In the genomic region with DNA sequence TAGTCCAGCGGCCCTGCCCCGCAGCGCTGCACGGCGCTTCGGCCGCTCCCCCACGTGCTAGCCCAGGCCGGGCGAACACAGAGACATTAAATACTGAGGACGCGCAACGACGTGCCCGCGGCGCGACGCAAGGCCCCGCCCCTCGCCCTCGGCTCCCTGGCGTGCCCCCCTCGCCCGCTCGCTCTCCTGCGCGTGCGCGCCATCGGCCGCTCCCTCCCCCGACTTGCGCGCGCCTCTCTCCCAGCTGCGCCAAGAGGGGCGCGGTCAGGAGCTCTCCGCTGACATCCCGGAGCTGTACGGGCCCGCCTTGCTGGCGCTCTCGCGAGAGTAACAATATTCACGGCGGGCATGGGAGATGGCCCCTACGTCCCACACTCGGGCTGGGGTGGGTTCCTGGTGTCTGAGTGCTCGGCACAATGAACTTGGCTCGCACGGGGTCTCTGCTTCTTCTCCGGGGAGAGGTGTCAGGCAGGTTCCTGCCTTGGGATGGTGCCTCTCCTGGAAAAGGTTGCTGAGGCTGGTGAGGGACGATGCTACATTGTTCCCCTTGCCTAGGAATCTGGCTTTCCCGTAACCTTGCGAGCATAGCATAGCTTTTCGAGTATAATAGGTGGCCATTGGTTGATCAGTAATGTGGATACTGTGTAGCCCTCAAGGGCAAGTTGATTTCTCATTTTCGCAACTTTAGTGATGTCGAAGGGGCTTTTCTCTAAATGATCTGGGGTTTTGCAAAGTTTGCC, we compare ENCODE assay signal across 8 mouse cellular contexts. TPM values are rescaled to one million over a fixed set of nuclear protein-coding genes. Genes with fewer than 3 reads are reported as not detected.
DNase-seq lines count a peak whose midpoint lies in the region; ATAC-seq and TF ChIP-seq lines count a peak whose summit lies in the region.

Gene Akap1, minus strand, starts transcription at position 129 of the 740 bp plus-strand sequence.

- peak within 1 kb of the TSS; percentile 45 for H3ac ChIP-seq in myocyte (ENCODE audit: control insufficient read depth, insufficient read length)

- ATAC-seq in erythroblast, adult 5-6 weeks (replicated peaks; ENCODE audit: low FRiP score, poor library complexity, severe bottlenecking) = peak; percentile 81
- ATAC-seq in heart, embryonic 11.5 days (replicated peaks; ENCODE audit: insufficient number of reproducible peaks, low FRiP score, low TSS enrichment) = peak; percentile 92
- peak; percentile 98 for ATAC-seq in kidney, embryonic 16.5 days (ENCODE audit: low FRiP score, low TSS enrichment)
- ATAC-seq in stomach, embryonic 14.5 days (ENCODE audit: insufficient number of reproducible peaks, insufficient read depth, low FRiP score, low read depth) = peak; percentile 98

- DNase-seq in B cell, adult 2 months = peak; percentile 68 to 72
- DNase-seq in brain, adult 2 months (ENCODE audit: low read depth, low spot score) = peak; percentile 98
- peak; percentile 77 for DNase-seq in liver, adult 2 months (ENCODE audit: extremely low read depth, low read depth, low spot score)

- H3K4me1 ChIP-seq in heart, embryonic 11.5 days (ENCODE audit: control insufficient read depth, insufficient read depth, low read length) = peaks cover 19% of the 10 kb centered on the region
- H3K4me1 ChIP-seq in kidney, embryonic 16.5 days (ENCODE audit: insufficient read depth, low read length) = peaks cover 17% of the 10 kb centered on the region
- peaks cover 13% of the 10 kb centered on the region for H3K4me1 ChIP-seq in liver, adult 2 months (ENCODE audit: control insufficient read depth, insufficient read depth, low read length)
- H3K4me1 ChIP-seq in stomach, embryonic 14.5 days (ENCODE audit: control insufficient read depth, insufficient read depth, low read length) = peaks cover 7% of the 10 kb centered on the region; the same call in 1 of the 2 replicates

- no peak for TF ChIP-seq CTCF in liver, adult 2 months (IDR thresholded peaks at IDR 0.05; ENCODE audit: low read depth, low read length)

- H3K9ac ChIP-seq in heart, embryonic 11.5 days (ENCODE audit: low read depth, low read length) = peak within 1 kb of the TSS; percentile 93
- peak within 1 kb of the TSS; percentile 82 for H3K9ac ChIP-seq in kidney, embryonic 16.5 days (replicated peaks; ENCODE audit: low read length)
- peak within 1 kb of the TSS; percentile 76 for H3K9ac ChIP-seq in liver, adult 2 months (ENCODE audit: low read depth, low read length)
- H3K9ac ChIP-seq in stomach, embryonic 14.5 days (replicated peaks; ENCODE audit: low read depth, low read length) = peak within 1 kb of the TSS; percentile 67

- peak within 1 kb of the TSS; percentile 90 for H3K27ac ChIP-seq in heart, embryonic 11.5 days (ENCODE audit: low read depth, low read length)
- H3K27ac ChIP-seq in kidney, embryonic 16.5 days (ENCODE audit: low read length) = peak within 1 kb of the TSS; percentile 79
- H3K27ac ChIP-seq in liver, adult 2 months (replicated peaks; ENCODE audit: insufficient read depth, low read depth, low read length) = peak within 1 kb of the TSS; percentile 89
- peak within 1 kb of the TSS; percentile 85 for H3K27ac ChIP-seq in stomach, embryonic 14.5 days (ENCODE audit: low read length)

- no peaks in the 10 kb centered on the region for H3K36me3 ChIP-seq in heart, embryonic 11.5 days (ENCODE audit: control insufficient read depth, insufficient read depth, low read length)
- H3K36me3 ChIP-seq in kidney, embryonic 16.5 days (ENCODE audit: insufficient read depth, low read length) = no peaks in the 10 kb centered on the region
- no peaks in the 10 kb centered on the region for H3K36me3 ChIP-seq in liver, adult 2 months (ENCODE audit: control insufficient read depth, insufficient read depth, low read length)
- no peaks in the 10 kb centered on the region for H3K36me3 ChIP-seq in myocyte (ENCODE audit: control insufficient read depth, insufficient read depth)
- no peaks in the 10 kb centered on the region for H3K36me3 ChIP-seq in stomach, embryonic 14.5 days (ENCODE audit: control insufficient read depth, insufficient read depth, low read length)

- H3K27me3 ChIP-seq in heart, embryonic 11.5 days (ENCODE audit: control insufficient read depth, insufficient read depth, low read length) = no peaks in the 10 kb centered on the region
- H3K27me3 ChIP-seq in kidney, embryonic 16.5 days (ENCODE audit: insufficient read depth, low read length) = no peaks in the 10 kb centered on the region
- H3K27me3 ChIP-seq in liver, adult 2 months (ENCODE audit: control insufficient read depth, insufficient read depth, low read length) = no peaks in the 10 kb centered on the region
- H3K27me3 ChIP-seq in myocyte (ENCODE audit: control insufficient read depth, insufficient read depth, insufficient read length) = no peaks in the 10 kb centered on the region
- H3K27me3 ChIP-seq in stomach, embryonic 14.5 days (ENCODE audit: control insufficient read depth, insufficient read depth, low read length) = no peaks in the 10 kb centered on the region

- peak within 1 kb of the TSS; percentile 72 for H3K4me3 ChIP-seq in heart, embryonic 11.5 days (ENCODE audit: low read depth, low read length)
- H3K4me3 ChIP-seq in kidney, embryonic 16.5 days (ENCODE audit: low read length) = peak within 1 kb of the TSS; percentile 81
- peak within 1 kb of the TSS; percentile 69 for H3K4me3 ChIP-seq in liver, adult 2 months (ENCODE audit: insufficient read depth, low read depth, low read length)
- peak within 1 kb of the TSS; percentile 71 for H3K4me3 ChIP-seq in myocyte
- H3K4me3 ChIP-seq in stomach, embryonic 14.5 days (ENCODE audit: low read depth, low read length) = peak within 1 kb of the TSS; percentile 80

- H3K9me3 ChIP-seq in heart, embryonic 11.5 days (replicated peaks; ENCODE audit: control insufficient read depth, low read length) = no peaks in the 10 kb centered on the region
- no peaks in the 10 kb centered on the region for H3K9me3 ChIP-seq in kidney, embryonic 16.5 days (ENCODE audit: low read length)
- H3K9me3 ChIP-seq in stomach, embryonic 14.5 days (ENCODE audit: control insufficient read depth, low read depth, low read length) = no peaks in the 10 kb centered on the region

- peaks cover 22% of the 10 kb centered on the region for H3K79me2 ChIP-seq in liver, adult 2 months (ENCODE audit: control insufficient read depth, insufficient read depth, low read length)
- H3K79me2 ChIP-seq in myocyte (ENCODE audit: control insufficient read depth, insufficient read depth) = peaks cover 43% of the 10 kb centered on the region

- 2% methylated on average over 55 of the region's 60 CpGs for WGBS in heart, embryonic 11.5 days (ENCODE audit: insufficient replicate concordance)
- WGBS in kidney, embryonic 16.5 days = 2% methylated on average over 57 of the region's 60 CpGs
- 2% methylated on average over 57 of the region's 60 CpGs for WGBS in liver, adult 2 months
- 2% methylated on average over 58 of the region's 60 CpGs for WGBS in stomach, embryonic 14.5 days

- TF ChIP-seq POLR2A in liver, adult 2 months (IDR thresholded peaks at IDR 0.05; ENCODE audit: extremely low read depth, insufficient read depth, low read length) = peak; percentile 67; the same call in 1 of the 2 replicates
- peak; percentile 83 for TF ChIP-seq POLR2A in myocyte (IDR thresholded peaks at IDR 0.05; ENCODE audit: insufficient read length, low read depth)

- H3K4me2 ChIP-seq in heart, embryonic 11.5 days = peak within 1 kb of the TSS; percentile 98
- peak within 1 kb of the TSS; percentile 97 for H3K4me2 ChIP-seq in kidney, embryonic 16.5 days (replicated peaks; ENCODE audit: low read depth, low read length)
- peak within 1 kb of the TSS; percentile 96 for H3K4me2 ChIP-seq in myocyte (ENCODE audit: low read depth)
- peak within 1 kb of the TSS; percentile 90 for H3K4me2 ChIP-seq in stomach, embryonic 14.5 days (replicated peaks; ENCODE audit: low read depth, low read length)

TF ChIP-seq in myocyte, 11 proteins besides CTCF, POLR2A, EP300 and RAD21:
- TF ChIP-seq REST (IDR thresholded peaks at IDR 0.05; ENCODE audit: insufficient read depth, insufficient read length) (no peak), E2F4 (IDR thresholded peaks at IDR 0.05; ENCODE audit: insufficient read depth) (peak; percentile 41), MAX (IDR thresholded peaks at IDR 0.05; ENCODE audit: low read depth) (peak; percentile 6), MYOG (IDR thresholded peaks at IDR 0.05; ENCODE audit: control insufficient read depth in 1 of 3, insufficient read depth in 1 of 3, insufficient read length in 2 of 3, low read depth in 2 of 3) (peak in 2 of 3 experiments; percentile 11 to 46), TCF3 (IDR thresholded peaks at IDR 0.05; ENCODE audit: insufficient read length, low read depth) (no peak), POLR2AphosphoS2 (IDR thresholded peaks at IDR 0.05; ENCODE audit: insufficient read length, low read depth) (peak; percentile 73), SRF (IDR thresholded peaks at IDR 0.05; ENCODE audit: control insufficient read depth, insufficient read length, low read depth) (peak; percentile 51), MYOD1 (IDR thresholded peaks at IDR 0.05; ENCODE audit: control insufficient read depth in 1 of 3, insufficient read length in 2 of 3, low read depth in 2 of 3) (peak in 1 of 3 experiments; percentile 28)

RNA-seq across cellular contexts. Expression of gene Akap1, which starts in this region (rescaled TPM):
- 1.0 and 3.7 TPM in 2 replicates for total RNA-seq in erythroblast, adult 5-6 weeks (2015; ENCODE audit: low replicate concordance)
- 0.98 and 3.7 TPM in 2 replicates for total RNA-seq in erythroblast, adult 5-6 weeks (2017; ENCODE audit: low replicate concordance)
- polyA plus RNA-seq in heart, embryonic 11.5 days (2014; fragmentation: Nextera tagmentation; extraction: Ambion mirVana) = 24.4 and 24.7 TPM in 2 replicates
- polyA plus RNA-seq in kidney, embryonic 16.5 days (2015; fragmentation: Nextera tagmentation; extraction: Ambion mirVana) = 23.7 and 24.3 TPM in 2 replicates
- total RNA-seq in liver, adult 2 months (2014; rRNA removed) = 37.7 and 53.6 TPM in 2 replicates
- 58.0 and 81.5 TPM in 2 replicates for polyA plus RNA-seq in liver, adult 2 months (2012; rRNA removed)
- 25.4 TPM for polyA plus RNA-seq in myocyte (2012; fragmentation: generic; extraction: Trizol)
- polyA plus RNA-seq in stomach, embryonic 14.5 days (2014; fragmentation: Nextera tagmentation; extraction: Ambion mirVana) = 20.6 and 23.9 TPM in 2 replicates

Comparison
In these comparisons a context has a peak if more than half of its experiments do, and no peak if none do; other contexts are left out.
1. Peak in every context shown above with its lines: DNase-seq, ATAC-seq, H3K4me3 ChIP-seq and H3K27ac ChIP-seq.